Mouse (Mus musculus) liver, embryonic 11.5 days (tissue): ENCODE measurements around the gene Got2. TPM values are rescaled to one million over a fixed set of nuclear protein-coding genes. Genes with fewer than 3 reads are reported as not detected.
A peak's percentile ranks its signal among the peaks of the same experiment; 100 is the strongest.

Experiments
- ATAC-seq: fragments of 200-750 bp; cut with Nextera tagmentation; replicated peaks from 2 replicates; pipeline ENCODE4 v1.8.0; 2017; ENCODE audit warnings: moderate number of reproducible peaks, mild to moderate bottlenecking, moderate TSS enrichment, moderate library complexity; ENCODE audit not compliant: low FRiP score
- DNase-seq: peaks from one replicate; pipeline ENCODE4 v3.0.0-alpha.2; 2017; ENCODE audit warnings: low spot score
- H3K27ac ChIP-seq: fragments of 300-500 bp; sonication (generic); 2 replicates; pipeline ENCODE4 v1.5.1; 2014; ENCODE audit warnings: mild to moderate bottlenecking, low read depth, low read length, control low read depth
- H3K27me3 ChIP-seq: fragments of 300-500 bp; sonication (generic); replicated peaks from 2 replicates; pipeline ENCODE4 v1.6.1; 2014; ENCODE audit warnings: low read length, mixed read lengths; ENCODE audit not compliant: control insufficient read depth, insufficient read depth
- H3K36me3 ChIP-seq: fragments of 300-500 bp; sonication (generic); 2 replicates; pipeline ENCODE4 v1.6.1; 2014; ENCODE audit warnings: mild to moderate bottlenecking, low read length, moderate library complexity, mixed read lengths; ENCODE audit not compliant: control insufficient read depth, insufficient read depth
- H3K4me1 ChIP-seq: fragments of 300-500 bp; sonication (generic); replicated peaks from 2 replicates; pipeline ENCODE4 v1.6.1; 2014; ENCODE audit warnings: low read length, mixed read lengths; ENCODE audit not compliant: control insufficient read depth, insufficient read depth
- H3K4me2 ChIP-seq: fragments of 300-500 bp; sonication (generic); 2 replicates; pipeline ENCODE4 v1.6.1; 2014; ENCODE audit warnings: mild to moderate bottlenecking, control low read depth, moderate library complexity
- H3K4me3 ChIP-seq: fragments of 300-500 bp; sonication (generic); 2 replicates; pipeline ENCODE4 v1.5.1; 2014; ENCODE audit warnings: low read depth, low read length, control low read depth
- H3K9ac ChIP-seq: fragments of 300-500 bp; sonication (generic); 2 replicates; pipeline ENCODE4 v1.6.1; 2014; ENCODE audit warnings: low read depth, low read length, control low read depth
- H3K9me3 ChIP-seq: fragments of 300-500 bp; sonication (generic); 2 replicates; pipeline ENCODE4 v1.6.1; 2016; ENCODE audit warnings: low read length, inconsistent platforms, mixed read lengths; ENCODE audit not compliant: control insufficient read depth
- WGBS: fragments of 180-500 bp; shearing (Covaris S2); extraction: QIAGEN DNeasy Blood & Tissue Kit; methylation state at CpG from one replicate; pipeline ENCODE4 v1.1.7; 2014; 5-methylcytosine and 5-hydroxymethylcytosine counted together
- polyA plus RNA-seq: library from polyadenylated mRNA; unstranded; fragments of >200 nt; fragmentation: Nextera tagmentation; extraction: Ambion mirVana; gene quantifications from 2 replicates; pipeline ENCODE4 v1.2.1, GENCODE M21; 2014

Got2 gene
- polyA plus RNA-seq, 1 experiment from 2014 or later: 158 TPM

DNA sequence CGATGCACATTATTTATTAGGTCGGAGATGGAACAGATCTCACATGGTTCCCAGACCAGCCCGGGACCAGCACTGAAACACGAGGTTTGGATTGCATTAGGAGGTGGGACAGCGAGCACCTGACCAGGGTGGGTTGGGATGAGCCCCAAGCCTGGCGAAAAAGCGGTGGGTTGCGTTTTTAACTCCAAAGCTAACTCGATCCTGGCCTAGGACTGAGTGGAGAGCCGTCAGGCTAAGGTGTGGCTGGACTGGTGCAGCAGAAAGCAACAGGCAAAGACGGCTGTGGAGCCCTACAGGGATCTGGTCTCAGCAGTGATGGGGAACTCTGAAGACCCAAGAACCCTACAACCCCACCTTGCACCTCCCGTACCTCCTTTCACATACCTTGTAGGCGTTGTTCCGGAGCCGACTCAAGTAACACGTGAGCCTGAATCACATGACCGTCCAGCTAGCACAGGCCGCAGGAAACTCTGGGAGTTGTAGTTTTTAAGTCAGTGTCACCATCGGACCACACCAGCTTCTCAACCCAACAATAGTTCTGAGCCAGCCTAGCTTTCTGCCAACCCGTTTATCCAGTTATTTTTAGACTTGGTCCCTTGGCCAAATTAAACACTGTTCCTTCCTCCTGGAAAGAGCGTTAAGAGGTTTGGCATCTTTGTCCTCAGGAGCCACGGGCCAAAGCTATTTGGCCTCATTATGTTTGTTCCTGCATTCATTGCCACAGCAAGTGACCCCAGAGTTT lies 35.1 kb downstream of the Got2 start, which contains the start of gene Slc38a7:
Gene Slc38a7 (minus strand): TSS at position 438 of the 742 bp plus-strand sequence.
- DNase-seq: peak; percentile 53

DNA sequence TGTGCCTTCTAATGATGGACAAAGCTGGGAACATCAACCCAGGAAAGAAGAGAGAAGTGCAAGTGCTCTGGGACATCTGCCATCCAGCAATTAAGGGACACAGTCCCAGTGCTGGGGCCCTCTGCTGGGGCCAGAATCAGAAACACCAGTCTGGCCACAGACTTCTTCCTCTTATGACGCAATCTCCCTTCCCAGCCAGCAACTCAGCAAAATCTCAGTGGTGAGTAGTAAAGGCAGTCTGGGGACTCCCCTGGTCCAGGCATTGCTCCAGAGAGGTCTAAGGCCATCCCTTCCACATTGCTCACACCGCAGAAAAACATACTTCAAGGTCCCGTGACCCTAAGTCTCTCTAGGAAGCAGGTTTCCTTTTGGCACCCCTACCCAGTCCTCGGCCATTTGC lies 36.1 kb downstream of the Got2 start:
- DNase-seq (no peak), ATAC-seq (0 out of 2 replicates have a peak, but pooled peaks have one; percentile 6)
- Histone ChIP-seq H3K9ac (no peak overlapping the region), H3K4me2 (peak overlapping the region; percentile 89), H3K9me3 (no peaks in the 10 kb centered on the region), H3K4me3 (peak overlapping the region; percentile 75), H3K4me1 (peaks cover 11% of the 10 kb centered on the region), H3K27ac (0 out of 2 replicates have a peak overlapping the region, but pooled peaks have one; percentile 19), H3K36me3 (peaks cover 3% of the 10 kb centered on the region; the same call in 1 of the 2 replicates), H3K27me3 (no peaks in the 10 kb centered on the region)
- 45% methylated on average over 4 of the region's 4 CpGs for WGBS

More for the DNA sequence above, 35.1 kb downstream of the Got2 start, which contains the start of gene Slc38a7:
- Histone ChIP-seq H3K27me3 (no peaks in the 10 kb centered on the region), H3K9me3 (no peaks in the 10 kb centered on the region), H3K4me1 (peaks cover 10% of the 10 kb centered on the region), H3K4me3 (peak within 1 kb of the TSS; percentile 75), H3K4me2 (peak within 1 kb of the TSS; percentile 89), H3K9ac (peak within 1 kb of the TSS; percentile 79), H3K27ac (0 out of 2 replicates have a peak within 1 kb of the TSS, but pooled peaks have one; percentile 19), H3K36me3 (peaks cover 2% of the 10 kb centered on the region; the same call in 1 of the 2 replicates)
- WGBS: 15% methylated on average over 22 of the region's 22 CpGs
- peak; percentile 93 for ATAC-seq

DNA sequence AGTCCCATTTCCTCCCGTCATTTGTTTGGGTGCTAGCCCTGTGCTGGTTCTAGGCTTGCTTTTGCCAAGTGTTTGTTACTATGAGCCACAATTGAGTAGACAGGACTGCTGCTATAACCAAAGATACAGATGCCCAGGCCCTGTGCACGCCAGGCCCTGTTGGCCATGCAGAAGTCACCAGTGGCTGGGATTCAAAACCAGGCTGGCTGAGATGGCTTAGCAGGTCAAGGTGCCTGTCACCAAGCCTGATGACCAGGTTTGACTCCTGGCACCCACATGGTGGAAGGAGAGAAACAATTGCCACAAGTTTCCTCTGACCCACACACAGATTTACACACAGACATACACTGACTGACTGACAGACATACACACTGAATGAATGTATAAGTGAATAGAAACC lies 38.0 kb downstream of the Got2 start:
- ATAC-seq (no peak), DNase-seq (no peak)
- WGBS: 89% methylated on average over 2 of the region's 2 CpGs
- no peaks in the 10 kb centered on the region for H3K9me3 ChIP-seq
- H3K4me2 ChIP-seq: no peak overlapping the region
- no peak overlapping the region for H3K27ac ChIP-seq
- no peak overlapping the region for H3K9ac ChIP-seq
- H3K27me3 ChIP-seq: no peaks in the 10 kb centered on the region
- peaks cover 7% of the 10 kb centered on the region; the same call in 1 of the 2 replicates for H3K36me3 ChIP-seq
- H3K4me1 ChIP-seq: peaks cover 11% of the 10 kb centered on the region
- no peak overlapping the region for H3K4me3 ChIP-seq

DNA sequence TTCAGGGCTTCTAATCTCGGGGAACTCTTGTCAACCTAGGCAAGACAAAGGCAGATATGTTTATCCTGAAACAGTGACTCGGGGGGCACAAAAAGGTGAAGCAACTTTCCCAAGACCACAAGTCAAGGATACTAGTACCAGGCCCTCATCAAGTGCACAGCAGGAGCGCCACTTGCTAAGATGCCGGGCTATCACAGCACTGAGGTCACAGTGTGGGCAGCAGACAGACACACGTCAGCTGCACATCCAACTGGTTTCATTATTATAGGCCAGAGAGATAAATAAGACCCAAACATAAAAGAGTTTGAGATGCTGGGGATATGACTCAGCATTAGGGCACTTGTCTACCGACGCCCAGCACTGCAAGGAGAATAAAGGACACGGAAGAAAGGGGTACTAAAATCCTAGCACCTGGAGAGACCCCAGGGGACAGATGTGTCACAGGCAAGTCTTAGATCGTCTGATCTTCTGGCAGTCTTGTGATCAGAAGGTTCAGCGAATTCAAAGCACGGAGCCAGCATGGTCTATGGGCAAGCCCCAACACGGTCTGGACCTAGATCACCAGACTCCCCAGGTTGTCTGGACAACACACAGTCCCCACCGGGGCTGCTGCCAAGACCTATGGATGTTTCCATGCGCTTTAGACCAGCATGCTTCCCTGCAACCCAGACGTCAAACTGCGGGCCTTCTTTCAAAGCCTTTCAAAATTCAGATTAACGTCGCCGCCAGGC lies 39.4 kb downstream of the Got2 start:
- no peaks in the 10 kb centered on the region for H3K9me3 ChIP-seq
- peaks cover 7% of the 10 kb centered on the region for H3K36me3 ChIP-seq
- WGBS: 87% methylated on average over 19 of the region's 19 CpGs
- H3K9ac ChIP-seq: no peak overlapping the region
- H3K27me3 ChIP-seq: no peaks in the 10 kb centered on the region
- H3K4me1 ChIP-seq: peaks cover 11% of the 10 kb centered on the region
- no peak overlapping the region for H3K4me3 ChIP-seq
- DNase-seq (no peak), ATAC-seq (no peak)
- no peak overlapping the region for H3K4me2 ChIP-seq
- H3K27ac ChIP-seq: no peak overlapping the region

DNA sequence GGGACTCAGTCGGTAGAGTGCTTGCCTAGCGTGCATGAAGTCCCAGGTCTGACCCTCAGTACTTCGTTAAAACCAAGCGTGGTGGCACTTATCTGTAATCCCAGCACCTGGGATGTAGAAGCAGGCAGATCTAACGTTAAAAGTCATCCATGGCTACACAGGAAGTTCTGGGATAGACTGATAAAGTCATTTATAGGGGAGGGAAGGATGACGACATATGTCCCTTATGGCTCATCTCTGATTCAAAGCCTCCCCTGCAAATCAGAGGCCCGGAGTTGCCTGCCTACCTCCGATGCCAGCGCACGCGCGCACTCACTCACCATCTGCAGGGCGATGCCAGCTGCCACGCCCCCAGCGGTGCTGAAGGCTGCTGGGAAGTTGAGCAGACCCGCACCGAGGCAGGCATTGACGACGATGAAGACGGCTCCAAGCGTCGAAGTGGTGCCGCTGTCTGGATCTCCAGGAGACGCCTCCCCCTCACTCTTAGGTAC lies 40.2 kb downstream of the Got2 start:
- ATAC-seq (peak; percentile 44), DNase-seq (no peak)
- WGBS: 69% methylated on average over 24 of the region's 24 CpGs

DNA sequence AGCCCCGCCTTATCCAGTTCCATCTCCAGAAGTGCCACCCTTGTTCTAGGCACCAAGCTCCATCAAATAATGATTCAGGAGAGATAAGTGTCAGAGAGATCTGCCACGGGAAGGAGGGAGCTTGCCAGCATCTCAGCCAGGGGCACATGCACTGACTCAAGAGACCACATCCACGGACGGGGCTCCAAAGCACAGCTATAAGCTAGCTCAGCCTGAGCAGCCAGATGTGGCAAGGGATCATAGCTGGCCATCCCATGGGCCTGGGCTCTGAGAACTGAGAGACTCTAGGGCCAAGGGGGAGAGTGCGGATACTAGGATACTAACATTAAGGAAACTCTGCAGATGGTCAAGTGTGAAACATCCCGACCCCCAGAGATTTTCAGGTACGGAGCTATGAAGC lies 43.3 kb downstream of the Got2 start:
- Histone ChIP-seq H3K9ac (no peak overlapping the region), H3K27ac (no peak overlapping the region), H3K9me3 (no peaks in the 10 kb centered on the region), H3K27me3 (no peaks in the 10 kb centered on the region), H3K4me3 (no peak overlapping the region), H3K36me3 (peaks cover 9% of the 10 kb centered on the region), H3K4me2 (no peak overlapping the region), H3K4me1 (peaks cover 3% of the 10 kb centered on the region; the same call in 1 of the 2 replicates)
- ATAC-seq (no peak), DNase-seq (no peak)
- whole genome bisulfite sequencing: 92% methylated on average over 7 of the region's 7 CpGs

More for the DNA sequence above, 40.2 kb downstream of the Got2 start:
- Histone ChIP-seq H3K4me1 (peaks cover 11% of the 10 kb centered on the region), H3K36me3 (peaks cover 7% of the 10 kb centered on the region), H3K9me3 (no peaks in the 10 kb centered on the region), H3K27me3 (no peaks in the 10 kb centered on the region), H3K4me2 (no peak overlapping the region), H3K4me3 (no peak overlapping the region; the same call in 1 of the 2 replicates), H3K27ac (no peak overlapping the region), H3K9ac (no peak overlapping the region)

DNA sequence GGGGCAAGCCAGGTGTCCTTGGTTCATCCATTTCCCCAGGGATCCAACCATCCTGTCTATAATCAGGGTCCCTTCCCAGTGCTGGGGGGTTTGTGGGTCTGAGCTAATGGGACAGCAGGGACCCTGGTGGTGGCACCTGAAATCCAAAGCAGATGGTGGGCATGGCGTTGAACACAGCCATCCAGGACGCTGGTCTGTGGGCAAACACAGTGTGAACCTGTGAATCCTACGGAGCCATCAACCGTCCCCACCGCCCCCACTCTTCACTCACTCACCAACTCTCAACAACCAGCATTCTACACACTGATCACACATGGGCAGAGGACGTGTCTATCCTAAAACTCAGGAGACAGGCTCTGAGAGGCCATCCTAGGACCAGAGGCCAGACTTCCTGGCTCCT lies 44.4 kb downstream of the Got2 start:
- H3K9ac ChIP-seq: no peak overlapping the region
- peaks cover 9% of the 10 kb centered on the region for H3K36me3 ChIP-seq
- no peak overlapping the region for H3K4me3 ChIP-seq
- H3K27me3 ChIP-seq: no peaks in the 10 kb centered on the region
- H3K4me2 ChIP-seq: no peak overlapping the region
- H3K4me1 ChIP-seq: peaks cover 3% of the 10 kb centered on the region; the same call in 1 of the 2 replicates
- ATAC-seq: no peak
- 90% methylated on average over 6 of the region's 6 CpGs for WGBS
- no peaks in the 10 kb centered on the region for H3K9me3 ChIP-seq
- H3K27ac ChIP-seq: no peak overlapping the region
- DNase-seq: no peak

DNA sequence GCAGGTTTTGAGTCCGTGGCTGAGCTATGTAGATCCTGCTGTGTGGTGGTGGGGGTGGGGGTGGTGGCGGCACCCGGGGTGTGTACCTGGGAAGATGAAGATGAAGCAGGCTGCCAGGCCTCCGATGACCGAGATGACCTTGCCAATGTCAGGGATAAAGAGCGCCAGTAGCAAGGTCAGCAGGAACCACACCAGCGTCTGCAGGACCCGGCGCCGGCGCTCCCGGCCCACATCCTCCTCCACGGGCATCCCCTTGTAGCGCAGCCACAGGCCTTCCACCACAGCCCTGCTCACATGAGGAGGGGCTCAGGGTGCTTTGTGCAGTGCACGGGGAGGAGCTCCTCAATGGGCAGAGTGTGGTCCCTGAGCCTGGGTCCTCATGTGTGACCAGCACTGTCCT lies 46.9 kb downstream of the Got2 start:
- no peaks in the 10 kb centered on the region for H3K9me3 ChIP-seq
- WGBS: 91% methylated on average over 15 of the region's 15 CpGs
- H3K4me2 ChIP-seq: no peak overlapping the region
- no peak for ATAC-seq
- no peak overlapping the region for H3K4me3 ChIP-seq
- no peak overlapping the region for H3K27ac ChIP-seq
- DNase-seq: no peak
- no peaks in the 10 kb centered on the region for H3K4me1 ChIP-seq
- no peak overlapping the region for H3K9ac ChIP-seq
- H3K27me3 ChIP-seq: no peaks in the 10 kb centered on the region
- H3K36me3 ChIP-seq: peaks cover 7% of the 10 kb centered on the region
